ENCODE assay signal across 19 mouse cellular contexts in genomic region chr4:52423653-52424052, GRCm38 (mm10). TPM values are rescaled to one million over a fixed set of nuclear protein-coding genes. Genes with fewer than 3 reads are reported as not detected.
DNase-seq lines count a peak whose midpoint lies in the region; ATAC-seq and TF ChIP-seq lines count a peak whose summit lies in the region.
"Had no signal": no experiment of that assay in that cellular context is flagged by ENCODE, and none has a peak within 500 bp of the region (broad histone marks: within the 10 kb centered on the region; RNA-seq: fewer than 3 reads in every experiment).

No protein-coding gene starts in this region.

- H3K9me3 ChIP-seq in hindbrain, postnatal 0 days (ENCODE audit: low read length), result no peaks in the 10 kb centered on the region
- no peaks in the 10 kb centered on the region for H3K9me3 ChIP-seq in hindbrain, embryonic 13.5 days
- no peaks in the 10 kb centered on the region for H3K9me3 ChIP-seq in midbrain, embryonic 14.5 days (ENCODE audit: control insufficient read depth, low read length)
- H3K9me3 ChIP-seq in midbrain, embryonic 15.5 days, result no peaks in the 10 kb centered on the region
- H3K9me3 ChIP-seq: embryonic facial prominence, embryonic 10.5 days; forebrain, embryonic 15.5 days; heart, embryonic 10.5 days; hindbrain, embryonic 12.5 days had no signal

- H3K9ac ChIP-seq in hindbrain, postnatal 0 days (replicated peaks; ENCODE audit: low read length), result no peak overlapping the region
- H3K9ac ChIP-seq in hindbrain, embryonic 13.5 days, result no peak overlapping the region
- H3K9ac ChIP-seq in midbrain, embryonic 14.5 days (replicated peaks; ENCODE audit: low read length), result no peak overlapping the region
- H3K9ac ChIP-seq in midbrain, embryonic 15.5 days, result no peak overlapping the region
- H3K9ac ChIP-seq: forebrain, embryonic 15.5 days; hindbrain, embryonic 12.5 days had no signal

- no peak overlapping the region for H3K27ac ChIP-seq in hindbrain, postnatal 0 days
- H3K27ac ChIP-seq in hindbrain, embryonic 13.5 days, result no peak overlapping the region
- H3K27ac ChIP-seq in midbrain, embryonic 14.5 days (replicated peaks; ENCODE audit: low read depth, low read length), result no peak overlapping the region
- H3K27ac ChIP-seq in midbrain, embryonic 15.5 days, result no peak overlapping the region
- H3K27ac ChIP-seq: embryonic facial prominence, embryonic 10.5 days; forebrain, embryonic 15.5 days; heart, embryonic 10.5 days; hindbrain, embryonic 12.5 days had no signal

- no peaks in the 10 kb centered on the region for H3K4me1 ChIP-seq in hindbrain, postnatal 0 days (ENCODE audit: insufficient read depth, low read length)
- no peaks in the 10 kb centered on the region for H3K4me1 ChIP-seq in hindbrain, embryonic 13.5 days (replicated peaks)
- H3K4me1 ChIP-seq in midbrain, embryonic 14.5 days (ENCODE audit: control insufficient read depth, insufficient read depth, low read length), result no peaks in the 10 kb centered on the region
- H3K4me1 ChIP-seq in midbrain, embryonic 15.5 days, result no peaks in the 10 kb centered on the region
- H3K4me1 ChIP-seq: forebrain, embryonic 15.5 days; hindbrain, embryonic 12.5 days had no signal

- H3K4me3 ChIP-seq in hindbrain, postnatal 0 days (ENCODE audit: low read length), result no peak overlapping the region
- H3K4me3 ChIP-seq in hindbrain, embryonic 13.5 days, result no peak overlapping the region
- no peak overlapping the region for H3K4me3 ChIP-seq in midbrain, embryonic 14.5 days (replicated peaks; ENCODE audit: low read depth, low read length)
- no peak overlapping the region for H3K4me3 ChIP-seq in midbrain, embryonic 15.5 days
- H3K4me3 ChIP-seq: embryonic facial prominence, embryonic 10.5 days; forebrain, embryonic 15.5 days; heart, embryonic 10.5 days; hindbrain, embryonic 12.5 days had no signal

- no peak for TF ChIP-seq CTCF in hindbrain, postnatal 0 days (IDR thresholded peaks at IDR 0.05; ENCODE audit: low read depth)
- TF ChIP-seq CTCF in brain, embryonic 14.5 days (IDR thresholded peaks at IDR 0.05; ENCODE audit: borderline replicate concordance, extremely low read depth, insufficient read depth, insufficient read length), result no peak

- no peaks in the 10 kb centered on the region for H3K27me3 ChIP-seq in hindbrain, postnatal 0 days (ENCODE audit: insufficient read depth, low read length)
- H3K27me3 ChIP-seq in hindbrain, embryonic 13.5 days, result no peaks in the 10 kb centered on the region
- H3K27me3 ChIP-seq in midbrain, embryonic 14.5 days (ENCODE audit: control insufficient read depth, insufficient read depth, low read length), result no peaks in the 10 kb centered on the region
- H3K27me3 ChIP-seq in midbrain, embryonic 15.5 days (replicated peaks), result no peaks in the 10 kb centered on the region
- H3K27me3 ChIP-seq: forebrain, embryonic 15.5 days; hindbrain, embryonic 12.5 days had no signal

- no peak for TF ChIP-seq POLR2A in brain, embryonic 14.5 days (IDR thresholded peaks at IDR 0.05; ENCODE audit: borderline replicate concordance, extremely low read depth, insufficient read depth, insufficient read length, poor library complexity, severe bottlenecking)

- H3K4me2 ChIP-seq in hindbrain, postnatal 0 days (ENCODE audit: low read depth, low read length), result no peak overlapping the region
- no peak overlapping the region for H3K4me2 ChIP-seq in hindbrain, embryonic 13.5 days
- no peak overlapping the region for H3K4me2 ChIP-seq in midbrain, embryonic 14.5 days (ENCODE audit: low read length)
- H3K4me2 ChIP-seq in midbrain, embryonic 15.5 days, result no peak overlapping the region
- H3K4me2 ChIP-seq: forebrain, embryonic 15.5 days; hindbrain, embryonic 12.5 days had no signal

- 52% methylated on average over 4 of the region's 4 CpGs for WGBS in hindbrain, postnatal 0 days
- 68% methylated on average over 4 of the region's 4 CpGs for WGBS in hindbrain, embryonic 13.5 days
- WGBS in midbrain, embryonic 14.5 days, result 72% methylated on average over 4 of the region's 4 CpGs
- WGBS in midbrain, embryonic 15.5 days, result 66% methylated on average over 4 of the region's 4 CpGs

- no peaks in the 10 kb centered on the region for H3K36me3 ChIP-seq in hindbrain, postnatal 0 days (ENCODE audit: insufficient read depth, low read length)
- no peaks in the 10 kb centered on the region for H3K36me3 ChIP-seq in hindbrain, embryonic 13.5 days
- H3K36me3 ChIP-seq in midbrain, embryonic 14.5 days (ENCODE audit: control insufficient read depth, insufficient read depth, low read length), result no peaks in the 10 kb centered on the region
- H3K36me3 ChIP-seq in midbrain, embryonic 15.5 days (replicated peaks), result no peaks in the 10 kb centered on the region
- H3K36me3 ChIP-seq: embryonic facial prominence, embryonic 10.5 days; forebrain, embryonic 15.5 days; heart, embryonic 10.5 days; hindbrain, embryonic 12.5 days had no signal

- no peak for ATAC-seq in hindbrain, postnatal 0 days
- ATAC-seq in hindbrain, embryonic 13.5 days (ENCODE audit: low FRiP score), result no peak
- no peak for ATAC-seq in midbrain, embryonic 14.5 days (ENCODE audit: low FRiP score, low TSS enrichment)
- ATAC-seq in midbrain, embryonic 15.5 days (replicated peaks), result no peak
- ATAC-seq: forebrain, embryonic 15.5 days had no signal

- DNase-seq in hindbrain, postnatal 0 days (ENCODE audit: low spot score), result peak; percentile 4
- peak; percentile 6 for DNase-seq in midbrain, embryonic 14.5 days
- peak; percentile 37 for DNase-seq in brain, embryonic 14.5 days (ENCODE audit: low read depth)
- no peak for DNase-seq in gastrocnemius, postnatal 4 days (ENCODE audit: low spot score in 2 of 2)
- DNase-seq: adrenal gland, adult 2 months; adrenal gland, postnatal 25 days; cerebellum, adult 11-12 months; cerebellum, adult 9-10 months; cerebellum, postnatal 25 days; gastrocnemius, postnatal 36 days; heart, adult 18-20 months; heart, postnatal 10 days; heart, postnatal 4 days had no signal

RNA-seq across cellular contexts. Expression of gene Smc2, which starts 15.4 kb away (rescaled TPM):
- 13.3 and 16.0 TPM in 2 replicates for total RNA-seq in hindbrain, postnatal 0 days (2014; rRNA removed)
- polyA plus RNA-seq in hindbrain, postnatal 0 days (2015; fragmentation: Nextera tagmentation; extraction: Ambion mirVana), result 55.8 and 64.6 TPM in 2 replicates
- 73.9 and 83.2 TPM in 2 replicates for polyA plus RNA-seq in hindbrain, embryonic 13.5 days (2015; fragmentation: Nextera tagmentation; extraction: Ambion mirVana)
- 43.3 and 70.0 TPM in 2 replicates for polyA plus RNA-seq in midbrain, embryonic 14.5 days (2014; fragmentation: Nextera tagmentation; extraction: Ambion mirVana)
- polyA plus RNA-seq in midbrain, embryonic 15.5 days (2015; fragmentation: Nextera tagmentation; extraction: Ambion mirVana), result 46.7 and 52.7 TPM in 2 replicates
- 9.5 and 10.9 TPM in 2 replicates for polyA plus RNA-seq in brain, embryonic 14.5 days (2012; rRNA removed)
- 10 to 100 TPM; 22.2 to 22.5 TPM for total RNA-seq in gastrocnemius, postnatal 4 days (2021)

Comparison
In these comparisons a context has a peak if more than half of its experiments do, and no peak if none do; other contexts are left out.
1. DNase-seq: peak in hindbrain, postnatal 0 days (single experiment), midbrain, embryonic 14.5 days (single experiment) and brain, embryonic 14.5 days (single experiment); none in gastrocnemius, postnatal 4 days (0 of 2).